Mouse (Mus musculus) neural tube, embryonic 10.5 days (tissue): ENCODE results near the gene Bpifb4.

Source experiments
- DNase-seq: peaks from one replicate; pipeline ENCODE4 v3.0.0-alpha.2; 2017; ENCODE audit warnings: low spot score; ENCODE audit errors: extremely low spot score

The Bpifb4 gene

GRCm38 (mm10) chr2:153937843-153938242 is at the start of gene Bpifb4:
Gene Bpifb4, plus strand, starts transcription at chr2:153938212.
- DNase-seq: no peak

DNA sequence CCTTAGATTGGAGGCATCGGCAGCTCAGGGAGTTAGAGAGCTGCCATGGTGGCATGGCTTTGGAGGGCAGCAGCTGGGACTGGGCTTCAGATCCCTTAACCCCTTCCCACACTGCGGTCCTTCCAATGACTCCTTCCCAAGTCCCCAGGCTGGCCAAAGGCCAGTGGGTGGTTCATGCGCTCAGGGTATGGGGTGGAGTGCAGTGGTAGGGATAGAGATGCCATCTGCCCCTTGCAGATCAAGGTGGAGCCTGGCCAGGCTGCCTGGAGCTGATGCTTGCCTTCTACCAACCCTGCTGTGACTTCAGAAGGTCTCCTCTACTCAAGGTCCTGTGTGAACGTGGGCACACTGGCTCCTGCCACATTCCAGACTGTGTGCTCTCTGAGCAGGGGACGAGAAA is 38.9 kb upstream of the Bpifb4 start:
- no peak for DNase-seq

GRCm38 (mm10) chr2:153900088-153900487 is 37.9 kb upstream of the Bpifb4 start, which contains the start of gene Bpifb6:
Gene Bpifb6, plus strand, starts transcription at chr2:153900388.
- no peak for DNase-seq

GRCm38 (mm10) chr2:153902726-153903125 is 35.3 kb upstream of the Bpifb4 start:
- DNase-seq: no peak

DNA sequence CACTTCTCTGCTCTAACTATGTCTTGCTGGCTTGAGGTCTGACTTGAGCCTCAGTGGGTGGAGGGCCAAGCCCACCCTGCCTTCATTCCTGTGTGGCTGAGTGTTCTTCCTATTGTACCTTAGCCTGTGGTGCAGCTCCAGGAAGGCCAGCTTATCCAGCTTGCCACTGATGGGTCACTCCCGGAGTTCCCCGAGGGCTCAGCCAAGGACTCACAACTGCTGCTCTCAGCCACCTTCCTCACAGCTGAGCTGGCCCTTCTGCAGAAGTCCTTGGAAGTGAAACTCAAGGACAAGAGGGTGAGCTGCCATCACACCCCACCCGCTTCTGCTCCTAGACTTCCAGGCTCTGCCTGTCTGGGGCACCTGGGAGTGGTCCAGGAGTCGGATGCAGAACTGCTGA is 31.4 kb upstream of the Bpifb4 start:
- no peak for DNase-seq

DNA sequence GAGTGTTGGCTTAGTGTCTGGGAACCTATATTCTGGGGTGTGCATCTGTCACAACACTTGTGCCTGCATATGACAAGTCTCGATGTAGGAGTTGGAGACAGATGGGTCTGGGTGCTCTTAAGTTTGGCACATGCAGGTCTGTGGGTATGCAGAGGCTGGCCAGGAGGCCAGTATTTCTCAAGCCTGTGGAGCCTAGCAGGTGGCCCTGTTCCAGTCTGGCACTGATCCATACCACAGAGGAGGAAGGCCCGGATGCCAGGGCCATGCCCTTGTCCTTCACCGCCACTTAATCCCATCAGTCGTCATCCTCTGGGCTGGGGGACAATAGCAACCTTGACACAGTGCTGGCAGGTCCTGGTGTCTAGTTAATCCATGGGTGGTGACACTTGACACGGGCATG is 23.9 kb upstream of the Bpifb4 start:
- DNase-seq: no peak

- no peak for DNase-seq
These were observed 20.1 kb upstream of the Bpifb4 start, which contains the start of gene Bpifb3 for GRCm38 (mm10) chr2:153917930-153918329. Gene Bpifb3, plus strand, starts transcription at chr2:153918230.

DNA sequence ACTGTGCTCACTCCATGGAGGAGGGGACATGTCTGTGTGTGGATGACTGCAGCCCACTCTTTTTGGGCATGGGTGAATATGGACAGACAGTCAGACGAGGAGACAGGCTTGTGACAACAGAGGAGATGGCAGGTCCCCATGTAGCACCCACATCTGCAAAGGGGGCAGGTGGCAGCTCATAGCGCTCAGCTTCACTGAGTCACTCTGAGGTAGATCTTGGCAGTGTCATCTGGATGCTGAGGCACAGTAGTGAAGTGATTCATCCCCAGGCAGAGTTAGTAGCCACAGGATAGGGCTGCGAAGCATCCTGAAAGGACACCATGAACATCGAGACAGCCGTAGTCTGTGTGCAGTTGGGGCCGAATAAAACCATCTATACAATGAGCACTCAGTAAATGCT is 16.8 kb upstream of the Bpifb4 start:
- DNase-seq: no peak

DNA sequence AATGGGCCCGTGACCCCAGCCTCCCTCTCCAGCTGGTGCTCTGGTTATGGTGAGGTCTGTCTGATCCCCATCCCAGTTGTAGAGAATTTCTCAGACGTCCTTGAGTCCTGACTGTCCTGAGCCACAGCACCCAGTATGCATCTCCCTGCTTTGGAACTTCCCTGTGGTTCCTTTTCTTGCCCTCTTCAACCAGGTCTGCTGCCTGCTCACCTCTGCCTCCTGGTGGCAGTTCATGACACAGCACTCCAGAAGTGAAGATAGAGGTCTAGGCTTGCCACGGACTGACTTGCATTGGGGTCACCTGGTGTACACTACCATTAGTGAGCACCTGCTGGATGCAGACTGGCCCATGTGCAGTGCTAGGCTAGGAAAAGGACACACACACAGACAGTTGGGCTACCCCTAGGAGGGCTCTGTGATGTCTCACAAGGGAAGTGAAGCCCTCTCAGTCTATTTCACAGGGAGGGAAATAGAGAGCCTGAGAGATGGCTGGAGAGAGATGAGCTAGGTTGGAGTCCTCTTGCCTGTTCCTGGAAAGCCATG is 8.1 kb upstream of the Bpifb4 start:
- DNase-seq: peak; percentile 59

DNA sequence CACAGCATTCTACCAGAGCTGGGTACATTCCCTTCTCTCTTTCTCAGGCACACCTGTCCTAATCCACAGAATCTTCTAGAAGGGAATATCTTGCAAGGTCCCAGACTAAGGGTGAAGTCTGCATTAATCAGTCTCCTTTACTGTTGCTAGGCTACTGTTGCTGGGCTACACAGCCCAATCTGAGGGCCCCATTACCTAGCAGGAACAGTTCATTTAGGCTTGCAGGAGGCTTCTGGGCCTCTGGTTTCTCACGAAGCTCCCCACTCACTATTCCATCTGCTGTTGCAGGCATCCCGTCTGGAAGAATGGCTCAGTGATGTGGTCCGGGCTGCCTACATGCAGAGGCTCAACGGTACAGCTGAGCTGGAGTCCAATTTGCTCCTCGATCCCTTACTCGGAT is 6.9 kb upstream of the Bpifb4 start:
- DNase-seq: no peak

- DNase-seq: no peak
These were observed 4.7 kb upstream of the Bpifb4 start for GRCm38 (mm10) chr2:153933311-153933710.

- DNase-seq: no peak
These were observed 2.7 kb upstream of the Bpifb4 start for GRCm38 (mm10) chr2:153935348-153935747.

DNA sequence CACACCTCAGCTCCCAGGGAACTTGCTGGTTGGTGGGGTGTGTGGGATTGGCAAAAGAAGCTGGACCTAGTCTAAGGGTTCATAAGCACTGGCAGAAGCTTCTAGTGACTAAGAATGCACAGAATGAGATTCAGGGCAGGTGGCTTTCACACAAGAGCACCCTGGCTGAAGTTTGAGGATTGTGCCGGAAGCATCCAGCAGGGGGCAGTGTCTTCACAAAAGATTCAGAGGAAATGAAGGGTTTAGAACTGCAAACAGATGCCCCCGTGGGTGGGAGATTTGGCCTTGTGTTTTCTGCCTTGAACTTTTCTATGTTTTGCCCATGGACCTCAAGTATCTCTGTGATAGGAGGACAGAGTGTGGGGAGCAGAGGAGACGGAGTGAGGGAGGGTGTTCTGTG is 5.5 kb downstream of the Bpifb4 start:
- peak; percentile 71 for DNase-seq

GRCm38 (mm10) chr2:153944567-153944966 is 6.6 kb downstream of the Bpifb4 start:
- DNase-seq: no peak

DNA sequence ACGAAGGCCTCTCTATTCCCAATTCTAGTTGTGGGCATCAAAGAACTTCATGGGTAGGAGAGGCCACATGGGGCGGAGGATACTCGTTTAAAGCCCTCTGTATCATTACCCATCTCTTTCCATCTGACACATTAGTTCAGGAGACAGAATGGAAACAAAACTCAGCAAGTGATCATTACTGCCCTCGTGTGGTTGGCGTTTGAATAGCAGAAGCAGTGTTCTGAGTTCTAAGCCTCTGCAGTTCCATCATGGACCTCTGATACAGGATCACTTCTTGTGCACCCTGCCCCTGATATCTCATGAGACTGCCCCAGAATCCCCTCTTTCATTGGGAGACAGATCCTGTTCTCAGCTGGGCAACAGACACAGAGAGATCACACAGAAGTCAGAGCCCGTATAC is 14.9 kb downstream of the Bpifb4 start:
- peak; percentile 71 for DNase-seq

- peak; percentile 62 for DNase-seq
These were observed 15.8 kb downstream of the Bpifb4 start for GRCm38 (mm10) chr2:153953836-153954235.

DNA sequence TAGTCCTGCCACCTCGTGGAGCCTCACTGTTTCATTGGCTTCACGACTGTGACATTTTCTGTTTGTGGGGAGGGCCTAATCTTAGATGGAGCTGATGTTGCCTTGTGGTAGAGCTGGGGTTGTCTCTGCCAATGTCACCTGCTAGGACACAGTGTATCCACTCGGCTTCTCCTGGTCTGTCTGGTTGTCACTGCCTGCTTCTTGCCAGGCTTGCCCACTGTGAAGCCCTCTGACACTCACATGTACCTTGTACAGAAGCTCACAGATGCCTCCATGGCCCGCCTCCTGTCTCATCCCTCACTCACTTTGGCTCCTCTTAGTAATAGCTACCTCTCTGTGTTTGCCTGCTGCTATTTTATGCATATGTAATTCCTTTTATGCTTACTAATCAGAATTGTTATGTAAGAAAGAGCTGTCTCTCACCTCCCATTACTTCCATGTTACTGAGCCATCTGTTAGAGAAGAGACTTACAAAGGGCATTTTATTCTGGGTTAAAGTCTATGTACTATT is 24.9 kb downstream of the Bpifb4 start:
- no peak for DNase-seq

DNA sequence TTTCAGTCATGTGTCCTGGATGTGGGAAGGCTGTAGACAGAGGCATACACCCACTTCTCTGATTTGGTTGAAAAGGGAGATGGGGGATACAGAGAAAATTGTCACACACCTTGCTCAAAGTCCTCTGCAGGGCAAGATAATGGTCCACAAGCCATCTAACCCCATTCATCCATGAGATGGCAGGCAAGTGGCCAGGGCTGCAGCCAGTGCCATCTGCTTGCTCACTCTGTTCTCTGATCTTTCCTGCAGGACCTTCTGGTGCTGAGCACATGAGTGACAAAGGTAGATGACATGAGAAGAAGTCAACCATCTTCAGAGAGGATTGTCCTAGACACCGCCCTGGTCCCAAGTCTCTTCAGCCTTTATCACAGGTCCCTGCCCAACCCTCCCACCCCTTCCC is 25.3 kb downstream of the Bpifb4 start:
- no peak for DNase-seq

GRCm38 (mm10) chr2:153970221-153970620 is 32.2 kb downstream of the Bpifb4 start:
- no peak for DNase-seq

GRCm38 (mm10) chr2:153974582-153974981 is 36.6 kb downstream of the Bpifb4 start, which contains the start of gene Bpifa6:
Gene Bpifa6, plus strand, starts transcription at chr2:153974945.
- no peak for DNase-seq

- peak; percentile 84 for DNase-seq
These were observed 57.8 kb downstream of the Bpifb4 start for GRCm38 (mm10) chr2:153995770-153996169.

GRCm38 (mm10) chr2:154000501-154000900 is 62.5 kb downstream of the Bpifb4 start:
- DNase-seq: no peak

DNA sequence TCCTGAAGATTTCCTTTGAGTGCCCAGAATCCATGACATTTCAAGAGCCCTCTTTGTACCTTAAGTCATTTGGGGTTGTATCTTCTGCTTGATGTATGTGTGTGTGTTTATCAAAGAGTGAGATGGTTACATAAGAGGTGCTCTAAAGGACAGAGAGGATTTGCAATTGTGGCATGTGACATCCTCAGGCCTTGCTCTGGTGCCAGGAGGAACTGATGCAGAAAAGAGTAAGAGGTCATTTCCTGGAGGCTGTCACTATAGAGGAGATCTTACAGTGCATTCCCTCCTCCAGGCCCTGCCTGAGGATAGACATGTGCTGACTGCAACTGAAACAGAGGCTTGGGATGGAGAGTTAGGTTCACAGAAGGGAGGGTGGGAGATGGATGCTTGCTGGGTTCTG is 63.0 kb downstream of the Bpifb4 start:
- DNase-seq: no peak

DNA sequence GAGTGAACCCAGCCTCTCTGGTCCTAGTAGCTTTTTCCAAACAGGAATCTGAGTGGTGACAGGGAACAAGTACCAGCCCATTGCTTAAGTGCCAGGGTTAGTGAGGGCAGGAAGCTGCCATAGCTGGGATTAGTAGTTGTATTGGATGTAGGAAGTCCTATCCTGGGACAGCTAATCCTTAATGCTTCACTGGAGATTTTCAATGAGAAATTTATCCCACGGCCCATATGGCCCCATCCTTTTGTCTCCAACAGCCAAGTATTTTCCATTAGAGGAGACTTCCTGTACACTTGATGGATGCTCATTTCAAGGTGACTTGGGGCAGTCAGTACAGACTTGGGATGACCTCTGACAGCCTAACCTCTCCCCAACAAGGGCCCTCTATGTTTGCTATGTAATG is 66.4 kb downstream of the Bpifb4 start:
- DNase-seq: no peak
